9 mouse cellular contexts compared by ENCODE assay signal in genomic region chr7:55744566-55745220, GRCm38 (mm10). TPM values are rescaled to one million over a fixed set of nuclear protein-coding genes. Genes with fewer than 3 reads are reported as not detected.
DNase-seq lines count a peak whose midpoint lies in the region; ATAC-seq and TF ChIP-seq lines count a peak whose summit lies in the region.
"Had no signal": no experiment of that assay in that cellular context is flagged by ENCODE, and none has a peak within 500 bp of the region (broad histone marks: within the 10 kb centered on the region; RNA-seq: fewer than 3 reads in every experiment).

No protein-coding gene starts in this region.

- no peaks in the 10 kb centered on the region for H3K27me3 ChIP-seq in midbrain, embryonic 12.5 days
- no peaks in the 10 kb centered on the region for H3K27me3 ChIP-seq in midbrain, embryonic 16.5 days (ENCODE audit: control insufficient read depth, insufficient read depth, low read depth, low read length)
- no peaks in the 10 kb centered on the region for H3K27me3 ChIP-seq in forebrain, postnatal 0 days (ENCODE audit: insufficient read depth, low read length)

- H3K4me1 ChIP-seq in midbrain, embryonic 12.5 days: peaks cover 8% of the 10 kb centered on the region
- no peaks in the 10 kb centered on the region for H3K4me1 ChIP-seq in midbrain, embryonic 16.5 days (ENCODE audit: control insufficient read depth, insufficient read depth, low read length)
- H3K4me1 ChIP-seq in forebrain, postnatal 0 days (ENCODE audit: insufficient read depth): peaks cover 5% of the 10 kb centered on the region; the same call in 1 of the 2 replicates

- 0 out of 2 replicates have a peak, but pooled peaks have one; percentile 44 for ATAC-seq in midbrain, embryonic 12.5 days (ENCODE audit: low FRiP score, low read depth)
- ATAC-seq in midbrain, embryonic 16.5 days: no peak
- ATAC-seq in forebrain, postnatal 0 days: peak; percentile 92
- no peak for ATAC-seq in monocyte, adult 5-6 weeks (replicated peaks; ENCODE audit: insufficient number of reproducible peaks, low FRiP score, low TSS enrichment, poor library complexity, severe bottlenecking)

- no peaks in the 10 kb centered on the region for H3K9me3 ChIP-seq in midbrain, embryonic 12.5 days
- no peaks in the 10 kb centered on the region for H3K9me3 ChIP-seq in midbrain, embryonic 16.5 days (replicated peaks; ENCODE audit: control insufficient read depth, low read length, poor library complexity, severe bottlenecking)
- no peaks in the 10 kb centered on the region for H3K9me3 ChIP-seq in forebrain, postnatal 0 days (ENCODE audit: low read length)

- DNase-seq in forebrain, postnatal 0 days: peak; percentile 81
- peak; percentile 42 to 65 for DNase-seq in left cerebral cortex, adult 18-20 months (ENCODE audit: low spot score in 2 of 2)
- no peak for DNase-seq in kidney, adult 11 months
- no peak for DNase-seq in urinary bladder, postnatal 10 days (ENCODE audit: low spot score)
- DNase-seq in gastrocnemius, postnatal 4 days (ENCODE audit: low spot score in 2 of 2): no peak

- no peak overlapping the region for H3K4me3 ChIP-seq in midbrain, embryonic 12.5 days
- H3K4me3 ChIP-seq in midbrain, embryonic 16.5 days (ENCODE audit: low read depth, low read length): no peak overlapping the region
- H3K4me3 ChIP-seq in forebrain, postnatal 0 days (ENCODE audit: low read depth, low read length): no peak overlapping the region

- H3K9ac ChIP-seq in midbrain, embryonic 12.5 days (replicated peaks): no peak overlapping the region
- no peak overlapping the region for H3K9ac ChIP-seq in midbrain, embryonic 16.5 days (ENCODE audit: low read depth, low read length)
- no peak overlapping the region; the same call in 1 of the 2 replicates for H3K9ac ChIP-seq in forebrain, postnatal 0 days

- 35% methylated on average over 10 of the region's 10 CpGs for WGBS in midbrain, embryonic 12.5 days
- 28% methylated on average over 10 of the region's 10 CpGs for WGBS in midbrain, embryonic 16.5 days
- WGBS in forebrain, postnatal 0 days: 20% methylated on average over 10 of the region's 10 CpGs

- H3K27ac ChIP-seq in midbrain, embryonic 12.5 days (replicated peaks): no peak overlapping the region
- no peak overlapping the region for H3K27ac ChIP-seq in midbrain, embryonic 16.5 days (ENCODE audit: low read length)
- H3K27ac ChIP-seq in forebrain, postnatal 0 days (ENCODE audit: low read depth, low read length): peak overlapping the region; percentile 66; the same call in 1 of the 2 replicates
- H3K27ac ChIP-seq: kidney, postnatal 0 days had no signal

- H3K4me2 ChIP-seq in midbrain, embryonic 12.5 days (replicated peaks): no peak overlapping the region
- H3K4me2 ChIP-seq in midbrain, embryonic 16.5 days (ENCODE audit: low read length): no peak overlapping the region
- no peak overlapping the region for H3K4me2 ChIP-seq in forebrain, postnatal 0 days (ENCODE audit: low read depth)

- H3K36me3 ChIP-seq in midbrain, embryonic 12.5 days: no peaks in the 10 kb centered on the region
- H3K36me3 ChIP-seq in midbrain, embryonic 16.5 days (ENCODE audit: control insufficient read depth, insufficient read depth, low read length): no peaks in the 10 kb centered on the region
- H3K36me3 ChIP-seq in forebrain, postnatal 0 days (ENCODE audit: insufficient read depth): no peaks in the 10 kb centered on the region

- no peak for TF ChIP-seq CTCF in forebrain, postnatal 0 days (IDR thresholded peaks at IDR 0.05; ENCODE audit: low read depth)

RNA-seq across cellular contexts. Expression of gene Siglech, which starts 23.3 kb away (rescaled TPM):
- polyA plus RNA-seq in midbrain, embryonic 12.5 days (2016; fragmentation: Nextera tagmentation; extraction: Ambion mirVana): 1.1 and 1.2 TPM in 2 replicates
- 1.8 and 2.0 TPM in 2 replicates for polyA plus RNA-seq in midbrain, embryonic 16.5 days (2015; fragmentation: Nextera tagmentation; extraction: Ambion mirVana)
- total RNA-seq in forebrain, postnatal 0 days (2014; rRNA removed): 2.3 and 6.3 TPM in 2 replicates
- 3.1 and 3.6 TPM in 2 replicates for polyA plus RNA-seq in forebrain, postnatal 0 days (2015; fragmentation: Nextera tagmentation; extraction: Ambion mirVana)
- 10 to 100 TPM in 1 of 2 experiments, 1 to 10 TPM in 1; 9.3 to 11.6 TPM for total RNA-seq in left cerebral cortex, adult 18-20 months (2021)
- 0.53 to 1.6 TPM in 2 of 3 replicates, not detected in the other for total RNA-seq in monocyte, adult 5-6 weeks (2017)
- not detected for total RNA-seq in gastrocnemius, postnatal 4 days (2021)

RNA-seq across cellular contexts. Expression of gene Tubgcp5, which starts 49.3 kb away (rescaled TPM):
- 45.0 and 45.8 TPM in 2 replicates for polyA plus RNA-seq in midbrain, embryonic 12.5 days (2016; fragmentation: Nextera tagmentation; extraction: Ambion mirVana)
- polyA plus RNA-seq in midbrain, embryonic 16.5 days (2015; fragmentation: Nextera tagmentation; extraction: Ambion mirVana): 39.7 and 42.9 TPM in 2 replicates
- 22.3 and 27.4 TPM in 2 replicates for total RNA-seq in forebrain, postnatal 0 days (2014; rRNA removed)
- 14.8 and 21.1 TPM in 2 replicates for polyA plus RNA-seq in forebrain, postnatal 0 days (2015; fragmentation: Nextera tagmentation; extraction: Ambion mirVana)
- total RNA-seq in left cerebral cortex, adult 18-20 months (2021): 10 to 100 TPM; 32.1 to 37.9 TPM
- total RNA-seq in monocyte, adult 5-6 weeks (2017): 26.8 to 39.9 TPM (median 34.7 TPM) in 3 replicates
- total RNA-seq in gastrocnemius, postnatal 4 days (2021): 10 to 100 TPM; 16.3 to 18.6 TPM

Comparison
In these comparisons a context has a peak if more than half of its experiments do, and no peak if none do; other contexts are left out.
1. ATAC-seq: peak in midbrain, embryonic 12.5 days (single experiment) and forebrain, postnatal 0 days (single experiment); none in midbrain, embryonic 16.5 days (single experiment) and monocyte, adult 5-6 weeks (single experiment).
2. DNase-seq: peak in forebrain, postnatal 0 days (single experiment) and left cerebral cortex, adult 18-20 months (2 of 2); none in kidney, adult 11 months (single experiment), urinary bladder, postnatal 10 days (single experiment) and gastrocnemius, postnatal 4 days (0 of 2).